Mouse (Mus musculus): ENCODE measurements around the gene Ush1g.
A peak's percentile ranks its signal among the peaks of the same experiment; 100 is the strongest.

Gene Ush1g

DNA sequence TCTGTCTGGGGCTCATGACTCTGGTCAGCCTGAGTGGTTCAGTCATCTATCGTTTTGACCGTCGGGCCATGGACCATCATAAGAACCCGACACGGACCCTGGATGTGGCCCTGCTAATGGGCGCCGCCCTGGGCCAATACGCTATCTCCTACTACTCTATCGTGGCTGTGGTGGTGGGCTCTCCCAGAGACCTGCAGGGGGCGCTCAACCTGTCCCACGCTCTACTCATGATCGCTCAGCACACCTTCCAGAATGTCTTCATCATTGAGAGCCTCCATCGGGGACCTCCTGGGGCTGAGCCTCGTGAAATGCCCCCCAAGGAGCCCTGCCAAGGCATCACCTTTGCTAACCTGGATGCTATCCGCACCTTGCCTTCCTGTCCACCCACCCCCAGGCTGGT, 7.5 kb upstream of the Ush1g start:
- DNase-seq: no peak

DNA sequence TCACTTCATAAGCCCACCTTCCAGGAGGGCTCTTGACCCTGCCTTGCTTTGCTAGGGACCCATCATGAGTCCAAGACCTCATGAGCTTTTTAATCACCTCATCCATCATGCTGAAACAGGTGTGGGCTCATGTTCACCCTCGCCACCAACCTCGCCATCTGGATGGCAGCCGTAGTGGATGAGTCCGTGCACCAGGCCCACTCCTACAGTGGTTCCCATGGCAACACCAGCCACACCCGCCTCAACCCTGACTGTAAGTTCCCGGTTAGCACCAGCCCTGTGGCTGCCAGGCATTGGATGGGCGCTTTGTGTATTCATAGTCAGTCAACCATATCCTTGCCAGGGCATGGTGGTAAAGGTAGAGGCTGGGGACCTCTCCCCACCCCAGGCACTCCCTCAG, 4.9 kb upstream of the Ush1g start:
- DNase-seq: no peak

DNA sequence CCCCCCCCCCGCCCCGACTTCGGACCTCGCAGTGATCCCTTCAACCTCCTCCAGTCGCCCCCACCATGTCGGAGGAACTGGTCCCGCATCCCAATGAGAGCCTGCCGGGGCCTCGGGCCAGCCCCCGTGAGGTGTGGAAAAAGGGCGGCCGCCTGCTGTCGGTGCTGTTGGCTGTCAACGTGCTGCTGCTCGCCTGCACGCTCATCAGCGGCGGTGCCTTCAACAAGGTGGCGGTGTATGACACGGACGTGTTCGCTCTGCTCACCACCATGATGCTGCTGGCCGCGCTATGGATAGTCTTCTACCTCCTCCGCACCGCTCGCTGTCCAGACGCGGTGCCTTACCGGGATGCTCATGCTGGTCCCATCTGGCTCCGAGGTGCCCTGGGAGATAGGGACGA, 1.5 kb upstream of the Ush1g start:
- no peak for DNase-seq

DNA sequence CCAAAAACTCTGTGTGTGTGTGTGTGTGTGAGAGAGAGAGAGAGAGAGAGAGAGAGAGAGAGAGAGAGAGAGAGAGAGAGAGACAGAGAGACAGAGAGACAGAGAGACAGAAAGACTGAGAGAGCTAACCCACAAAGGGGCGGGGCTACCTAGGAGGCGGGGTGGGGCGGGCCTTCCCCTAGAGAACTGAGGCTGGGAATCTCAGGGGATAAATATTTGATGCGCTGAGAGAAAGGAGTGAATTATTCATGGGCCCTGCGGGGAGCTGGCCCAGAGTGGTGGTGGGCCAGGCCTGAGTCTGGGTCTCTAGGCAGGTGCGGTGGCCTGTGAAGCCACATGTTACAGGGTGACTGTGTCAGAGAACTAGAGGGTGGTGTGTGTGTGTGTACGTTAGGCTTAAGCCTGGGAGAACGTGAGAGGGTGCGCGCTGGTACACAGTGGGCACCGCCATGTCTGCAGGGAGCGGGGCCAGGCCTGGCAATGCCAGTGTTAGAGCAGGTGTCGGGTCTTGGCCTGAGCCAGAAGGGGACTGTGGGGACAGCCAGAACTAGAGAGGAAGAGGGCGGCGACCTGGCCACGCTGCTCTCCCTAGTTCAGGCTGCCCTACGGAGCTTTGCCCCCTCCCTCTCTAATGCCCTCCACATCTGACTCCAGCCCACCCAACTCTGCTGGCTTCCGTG, 2.0 kb downstream of the Ush1g start:
- peak; percentile 66 for DNase-seq

DNA sequence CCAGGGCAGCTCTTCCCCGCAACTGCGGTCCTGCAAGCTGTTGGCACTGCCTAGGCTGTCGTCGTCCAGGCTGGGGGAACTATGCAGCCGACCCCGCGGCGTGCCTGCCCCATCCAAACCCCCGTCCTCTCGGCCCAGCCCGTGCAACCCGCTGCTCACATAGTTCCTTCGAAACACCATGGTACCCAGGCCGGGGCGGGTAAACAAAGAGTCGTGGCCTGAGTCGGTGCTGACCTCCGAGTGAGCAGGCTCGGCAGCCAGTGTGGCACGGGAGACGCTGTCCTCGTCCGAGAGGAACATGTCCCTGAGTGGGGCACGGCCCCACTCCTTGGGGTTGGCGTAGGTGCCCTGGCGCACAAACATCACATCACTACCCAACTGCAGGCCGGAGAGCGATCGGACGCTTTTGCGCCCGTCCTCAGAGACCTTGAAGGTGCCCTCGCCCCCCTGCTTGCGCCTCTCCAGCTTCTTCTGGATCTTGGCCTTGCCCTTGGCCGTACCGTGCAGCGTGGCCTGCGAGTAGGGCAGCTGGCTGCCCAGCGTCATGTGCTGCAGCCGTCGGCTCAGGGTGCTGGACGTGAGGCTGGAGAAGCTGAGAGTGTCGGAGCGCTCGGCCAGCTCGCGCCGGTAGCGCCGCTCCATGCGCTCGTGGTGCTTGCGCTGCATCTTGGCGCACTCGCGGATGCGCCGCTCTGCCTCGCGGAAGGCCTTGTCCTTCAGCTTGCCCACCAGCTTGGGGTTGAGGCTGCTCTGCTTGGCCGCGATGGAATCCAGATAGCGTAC, 3.4 kb downstream of the Ush1g start:
- DNase-seq: no peak

DNA sequence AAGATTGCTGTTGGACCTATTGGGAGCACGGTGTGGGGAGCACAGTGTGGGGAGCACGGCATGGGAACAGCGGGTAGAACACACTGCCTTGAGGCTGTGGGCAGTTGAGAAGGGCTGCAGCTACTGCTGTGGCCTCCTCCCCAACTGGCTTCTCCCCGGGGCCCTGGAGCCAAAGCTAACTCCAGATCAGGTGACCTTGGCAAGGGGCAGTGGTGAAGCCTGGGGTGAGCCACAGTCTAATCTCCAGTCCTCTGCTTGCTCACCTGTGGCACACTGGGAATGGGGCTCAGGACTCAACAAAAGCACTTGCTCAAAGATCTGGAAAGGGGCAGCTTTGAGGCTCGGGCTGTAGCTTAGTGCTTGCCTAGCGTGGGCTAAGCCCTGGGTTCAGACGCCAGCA, 4.6 kb downstream of the Ush1g start:
- DNase-seq: no peak

DNA sequence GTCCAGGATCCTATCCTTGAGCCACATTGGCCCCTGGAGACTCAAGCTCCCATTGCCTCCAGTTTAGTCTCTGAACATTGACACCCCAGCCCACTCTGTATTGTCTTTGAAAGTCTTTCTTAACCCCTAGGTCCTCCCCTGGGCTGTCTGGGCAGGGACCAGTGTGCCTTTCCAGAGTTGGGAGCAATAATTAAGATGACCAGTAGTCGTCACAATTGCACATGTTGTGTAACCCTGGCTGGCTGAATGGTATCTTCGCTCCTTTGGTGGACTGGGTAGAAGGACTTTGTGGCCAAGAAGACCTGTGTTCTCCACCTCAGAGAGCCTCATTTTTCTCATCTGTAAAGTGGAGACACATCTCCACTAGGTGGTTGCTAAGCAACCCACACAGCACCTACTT, 7.6 kb downstream of the Ush1g start:
- DNase-seq: no peak

DNA sequence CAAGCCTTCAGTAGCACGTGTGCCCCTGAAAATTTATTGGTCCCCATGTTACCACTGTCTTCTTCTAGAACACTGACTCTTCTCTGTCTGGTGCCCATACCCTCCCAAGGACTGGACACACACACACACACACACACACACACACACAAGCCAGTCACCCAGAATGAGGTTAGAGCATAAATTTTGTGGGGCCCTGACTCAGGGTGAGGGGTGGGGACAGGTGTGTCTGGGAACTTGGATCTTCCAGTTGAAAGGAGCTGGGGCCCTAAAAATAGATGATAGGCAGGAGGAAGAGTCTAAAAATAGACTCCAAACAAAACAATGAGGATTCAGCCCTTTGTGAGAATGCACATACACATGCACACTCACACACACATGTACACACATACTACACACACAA, 13.1 kb downstream of the Ush1g start:
- DNase-seq: no peak

DNA sequence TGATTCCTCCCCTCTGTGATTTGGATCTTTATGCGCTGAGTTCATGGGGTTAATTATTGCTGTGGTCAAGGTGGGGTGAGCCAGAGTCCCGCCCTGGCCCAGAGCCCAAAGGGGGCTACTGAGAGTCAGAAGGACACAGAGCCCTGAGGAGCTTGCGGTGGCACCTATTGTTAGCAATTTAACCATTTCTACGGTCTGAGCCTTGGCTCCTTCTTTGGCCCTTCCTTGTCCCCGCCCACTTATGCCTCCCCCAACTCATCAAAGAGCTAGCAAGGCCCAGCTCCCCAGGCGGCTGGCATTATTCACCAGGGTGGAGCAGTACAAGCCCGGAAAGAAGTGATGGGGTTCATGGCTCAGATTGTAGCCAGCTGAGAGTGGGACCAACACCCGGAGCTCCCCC, 15.0 kb downstream of the Ush1g start, which contains the start of gene Otop2:
Gene Otop2, plus strand, starts transcription at position 301 of the 400 bp plus-strand sequence.
- DNase-seq: no peak

DNA sequence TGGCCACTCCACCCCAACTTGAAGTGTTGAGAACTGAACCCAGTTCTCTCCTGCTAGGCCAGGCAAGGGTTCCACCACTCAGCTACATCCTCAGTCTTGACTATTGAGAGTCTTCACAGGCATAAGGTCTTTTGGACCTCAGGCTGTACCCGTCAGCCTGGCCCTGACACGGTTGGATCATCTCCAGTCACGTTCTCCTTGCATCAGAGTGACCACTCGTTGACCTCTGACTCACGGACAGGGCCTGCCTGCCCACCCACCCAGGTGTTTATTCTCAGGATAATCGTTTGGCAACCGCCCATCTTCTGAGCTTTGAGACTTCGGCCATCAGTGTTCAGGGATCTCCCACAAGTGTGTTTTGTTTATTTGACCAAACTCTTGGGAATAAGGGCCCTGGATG, 18.7 kb downstream of the Ush1g start:
- no peak for DNase-seq

DNA sequence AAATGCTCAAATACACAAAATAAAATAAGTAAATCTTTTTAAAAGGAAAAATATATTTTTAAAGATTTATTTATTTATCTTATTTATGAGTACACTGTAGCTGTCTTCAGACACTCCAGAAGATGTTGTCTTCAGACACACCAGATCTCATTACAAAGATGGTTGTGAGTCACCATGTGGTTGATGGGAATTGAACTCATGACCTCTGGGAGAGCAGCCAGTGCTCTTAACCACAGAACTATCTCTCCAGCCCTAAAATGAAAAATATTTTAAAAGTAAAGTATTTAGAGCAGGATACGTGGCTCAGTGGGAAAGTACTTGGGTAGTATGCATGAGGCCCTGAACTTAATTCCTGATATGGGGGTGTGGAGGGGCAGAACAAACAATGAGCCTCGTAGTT, 20.5 kb downstream of the Ush1g start:
- no peak for DNase-seq

DNA sequence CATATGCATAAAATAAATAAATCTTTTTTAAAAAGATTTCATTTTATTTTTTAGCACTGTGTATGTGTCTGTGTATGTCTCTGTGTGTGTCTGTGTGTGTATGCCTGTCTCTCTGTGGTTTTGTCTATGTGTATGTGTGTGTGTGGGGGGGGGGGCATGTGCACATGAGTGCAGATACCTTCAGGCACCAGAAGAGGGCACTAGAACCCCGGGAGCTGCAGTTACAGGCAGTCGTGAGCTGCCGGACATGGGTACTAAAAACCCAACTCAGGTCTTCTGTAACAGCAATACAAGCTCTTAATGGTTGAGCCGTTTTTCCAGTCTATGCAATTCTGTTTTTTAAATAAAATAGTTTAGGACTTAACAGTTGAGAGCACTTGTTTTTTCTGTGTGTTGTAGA, 21.1 kb downstream of the Ush1g start:
- DNase-seq: no peak

DNA sequence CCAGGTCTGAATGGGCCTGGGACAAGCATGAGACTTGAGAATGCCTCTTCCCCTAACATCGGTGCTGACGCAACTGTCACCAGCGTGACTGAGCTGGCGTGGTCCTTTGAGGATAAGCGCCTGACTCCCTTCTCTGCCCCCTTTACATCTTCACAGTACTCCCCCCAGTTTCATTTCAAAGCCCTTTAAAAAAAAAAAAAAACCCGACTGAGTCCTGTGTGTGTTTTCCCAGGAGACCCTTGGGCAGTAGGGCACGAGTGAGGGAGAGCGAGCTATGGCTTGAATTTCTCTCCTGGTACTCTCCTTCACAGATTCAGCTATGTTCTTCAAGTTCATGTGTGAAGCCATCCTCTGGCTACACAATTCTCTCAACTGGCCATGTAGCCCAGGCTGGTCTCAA, 23.7 kb downstream of the Ush1g start:
- peak; percentile 22 for DNase-seq

DNA sequence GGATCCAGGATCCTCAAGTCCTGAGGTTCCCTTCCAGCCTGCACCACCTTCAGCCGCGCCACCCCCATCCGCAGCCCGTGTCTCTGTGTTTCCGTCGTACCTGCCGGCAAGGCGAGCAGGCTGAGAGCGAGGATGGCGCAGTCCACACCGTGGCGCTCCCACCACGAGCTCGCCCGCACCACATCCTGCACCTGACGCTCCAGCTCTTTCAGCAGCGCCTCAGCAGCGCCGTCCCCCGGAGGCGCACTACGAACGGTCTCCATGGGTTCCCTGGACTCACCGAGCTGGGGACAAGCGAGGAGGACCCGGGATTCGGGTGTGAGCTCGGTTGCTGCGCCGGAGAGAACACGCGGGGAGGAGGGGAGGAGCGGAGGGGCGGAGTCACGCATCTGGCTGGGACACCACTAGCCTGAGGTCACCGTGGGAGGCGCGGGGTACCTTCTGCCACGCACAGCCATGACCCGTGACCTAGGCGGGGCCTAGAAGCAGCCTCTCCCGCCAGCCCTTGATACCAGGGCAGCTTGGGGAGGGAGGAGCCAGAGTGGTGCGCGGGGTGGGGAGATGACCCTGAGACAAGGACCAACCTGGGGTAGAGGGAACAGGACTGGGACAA, 24.5 kb downstream of the Ush1g start, which contains the start of gene Fads6:
Gene Fads6, minus strand, starts transcription at position 450 of the 613 bp plus-strand sequence.
- peak; percentile 94 for DNase-seq

DNA sequence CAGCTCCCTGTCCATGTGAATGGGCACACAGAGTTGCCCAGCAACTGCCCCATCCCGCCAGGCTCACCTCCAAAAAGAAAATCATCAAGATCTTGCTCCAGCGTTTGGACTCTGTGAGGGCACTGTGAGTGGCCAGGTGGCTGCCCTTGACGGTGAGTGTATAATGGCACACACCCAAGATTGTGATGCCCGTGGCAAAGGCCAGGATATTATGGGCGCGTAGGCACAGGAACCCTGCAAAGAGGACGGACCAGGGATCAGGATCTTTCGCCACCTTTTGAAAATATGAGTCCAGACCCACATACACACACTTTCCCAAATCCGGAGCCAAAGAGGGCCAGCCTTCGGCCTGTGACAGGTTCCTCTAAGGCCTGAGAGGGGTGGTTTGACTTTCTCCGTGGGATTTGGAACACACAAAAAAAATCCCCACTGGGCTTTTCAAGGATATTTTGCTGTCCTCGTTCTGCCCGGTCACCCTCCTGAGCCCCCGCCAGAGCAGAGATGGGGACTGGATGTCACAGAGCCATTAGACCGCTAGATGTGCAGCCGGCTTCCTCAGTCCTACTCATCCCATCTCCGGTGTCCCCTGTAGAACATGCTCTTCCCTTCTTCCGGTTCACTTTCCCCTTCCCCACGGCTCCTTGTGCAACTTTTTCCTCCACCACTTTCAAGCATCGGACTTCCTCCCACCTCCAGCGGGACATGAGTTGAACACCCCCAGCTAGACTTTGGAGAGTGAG, 25.2 kb downstream of the Ush1g start:
- peak; percentile 85 for DNase-seq

DNA sequence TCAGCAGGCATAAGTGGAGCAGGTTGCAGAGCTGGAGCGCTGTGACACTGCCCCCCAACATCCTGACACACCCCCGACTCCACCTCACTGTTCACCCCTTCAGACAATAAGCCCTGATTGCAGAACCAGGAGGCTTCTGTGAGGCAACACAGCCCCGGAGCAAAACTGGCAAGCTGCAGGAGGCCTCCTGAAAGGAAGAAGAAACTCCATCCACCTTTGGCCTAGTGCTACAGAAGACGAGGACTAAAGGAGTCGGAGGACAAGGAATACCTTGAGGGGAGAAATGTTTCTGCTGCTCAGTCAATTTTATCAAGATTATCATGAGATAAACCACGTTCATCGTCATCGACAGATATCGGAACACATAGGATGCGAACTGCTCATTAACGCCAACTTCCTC, 25.9 kb downstream of the Ush1g start:
- peak; percentile 39 for DNase-seq

DNA sequence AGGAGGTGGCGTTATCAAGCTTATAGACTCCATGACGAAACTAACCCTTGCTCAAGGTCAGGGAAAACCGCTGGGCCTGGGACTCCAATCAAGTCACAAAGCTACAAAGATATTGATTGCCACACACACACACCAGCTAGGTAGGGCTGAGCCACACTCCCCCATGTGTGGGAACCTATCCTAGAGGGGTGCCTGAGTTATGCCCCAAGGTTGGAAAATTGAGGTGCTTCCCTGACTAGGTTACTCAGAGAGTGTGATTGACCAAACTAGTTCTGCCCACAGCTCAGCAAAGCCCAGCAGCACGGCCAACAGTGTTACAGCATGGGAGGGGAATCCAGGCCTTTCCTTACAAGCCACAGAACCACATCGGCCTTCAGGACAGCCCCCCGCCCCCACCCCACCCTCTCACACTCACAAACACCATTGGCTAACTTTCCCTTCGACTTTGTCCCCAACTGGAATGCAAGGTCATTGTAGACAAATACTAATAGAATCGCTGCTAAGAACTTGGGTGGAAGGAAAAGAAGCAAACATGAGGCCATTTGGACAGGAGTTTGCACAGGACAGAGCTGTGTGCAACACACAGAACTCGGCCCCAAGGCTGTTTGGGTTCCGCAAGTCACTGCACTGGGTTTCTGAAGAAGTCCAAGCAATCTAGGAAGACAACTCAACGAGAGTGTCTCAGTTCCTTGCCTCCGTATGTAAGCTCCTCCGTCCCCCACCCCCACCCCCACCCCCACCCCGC, 29.0 kb downstream of the Ush1g start:
- DNase-seq: no peak

DNA sequence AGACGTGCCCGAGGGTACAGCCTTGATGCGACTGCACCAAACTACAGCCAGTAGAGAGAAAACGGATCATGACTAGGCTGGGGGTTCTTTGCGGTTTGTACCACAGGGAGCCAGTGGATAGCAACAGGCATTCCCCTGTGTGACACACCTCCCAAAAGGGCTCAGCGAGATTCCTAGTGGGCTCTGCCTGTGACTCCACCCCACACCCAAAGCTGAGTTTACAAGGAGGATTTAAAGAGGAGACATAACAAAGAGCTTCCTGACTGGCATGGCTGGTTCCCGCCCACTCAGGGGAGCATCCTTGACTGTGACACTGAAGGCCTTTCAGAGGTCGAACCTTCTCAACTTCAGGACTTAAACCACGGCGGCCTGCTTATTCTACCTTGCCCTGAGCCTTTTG, 30.3 kb downstream of the Ush1g start:
- DNase-seq: peak; percentile 25

DNA sequence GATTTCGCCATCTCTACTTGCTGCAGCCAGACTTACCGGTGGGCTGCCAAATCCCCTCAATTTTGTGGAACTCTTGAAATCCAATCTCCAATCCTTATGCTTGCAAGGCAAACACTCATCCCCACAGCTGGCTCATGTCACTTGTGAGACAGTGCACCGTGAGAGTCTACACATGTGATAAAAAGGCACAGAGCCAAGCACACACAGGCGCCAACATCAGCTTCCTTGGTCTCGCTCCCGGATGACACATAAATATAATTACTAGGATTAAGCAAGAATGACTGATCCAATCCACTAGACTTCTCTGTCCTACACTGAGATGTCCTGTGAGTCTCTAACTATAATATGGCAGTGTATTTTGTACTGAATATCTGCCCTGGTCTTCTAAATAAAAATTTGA, 30.9 kb downstream of the Ush1g start:
- DNase-seq: no peak

DNA sequence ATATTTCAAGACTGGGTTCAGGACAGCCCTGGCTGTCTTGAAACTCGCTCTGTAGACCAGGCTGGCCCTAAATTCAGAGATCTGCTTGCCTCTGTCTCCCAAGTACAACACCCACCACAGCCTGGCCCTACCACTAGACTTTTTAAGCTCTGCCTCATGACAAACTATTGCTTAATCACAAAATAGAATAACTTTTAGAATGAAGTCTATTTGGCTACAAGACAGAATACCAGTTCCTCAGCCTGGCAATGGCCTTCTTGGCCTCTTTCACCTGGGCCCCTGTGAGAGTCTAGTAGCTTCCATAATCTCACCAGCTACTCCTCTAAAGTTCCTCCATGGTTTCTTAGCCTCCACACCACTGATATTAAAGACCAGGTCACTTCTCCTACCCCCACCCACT, 31.5 kb downstream of the Ush1g start:
- no peak for DNase-seq

DNA sequence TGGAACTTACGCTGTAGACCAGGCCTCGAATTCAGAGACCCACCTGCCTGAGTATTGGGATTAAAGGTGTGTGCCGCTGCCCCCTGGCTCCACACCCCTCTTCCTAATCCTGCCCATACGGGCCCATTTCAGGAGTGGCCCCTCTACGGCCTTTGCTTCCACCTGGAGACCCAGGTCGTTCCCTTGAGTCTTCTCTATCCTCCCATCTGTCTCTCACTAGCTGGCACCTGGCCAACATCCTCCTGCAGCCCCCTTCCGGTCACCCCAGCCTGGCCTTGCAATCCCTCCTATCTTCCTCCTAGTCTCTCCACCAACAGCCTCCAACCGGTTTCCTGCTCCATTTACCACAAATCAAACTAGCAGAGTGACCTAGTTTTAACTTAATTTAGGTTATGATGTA, 32.0 kb downstream of the Ush1g start:
- peak; percentile 39 for DNase-seq

DNA sequence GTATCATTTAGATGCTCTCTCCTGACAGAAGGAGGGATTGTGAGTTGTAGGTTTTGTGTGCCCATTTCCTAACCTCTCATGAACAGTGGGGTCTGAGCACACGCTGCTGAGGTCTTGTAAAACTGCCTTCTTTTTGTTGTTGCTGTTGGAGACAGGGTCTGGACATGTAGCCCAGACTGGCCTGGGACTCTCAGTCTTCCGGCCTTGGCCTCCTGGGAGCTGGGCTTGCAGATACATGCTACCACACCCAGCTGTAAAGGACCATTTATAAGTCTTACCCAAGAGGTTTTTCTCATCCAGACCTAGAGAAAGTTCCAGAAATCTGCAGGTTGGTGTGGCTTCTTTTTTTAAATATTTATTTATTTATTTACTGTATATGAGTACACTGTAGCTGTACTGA, 33.5 kb downstream of the Ush1g start:
- DNase-seq: no peak

DNA sequence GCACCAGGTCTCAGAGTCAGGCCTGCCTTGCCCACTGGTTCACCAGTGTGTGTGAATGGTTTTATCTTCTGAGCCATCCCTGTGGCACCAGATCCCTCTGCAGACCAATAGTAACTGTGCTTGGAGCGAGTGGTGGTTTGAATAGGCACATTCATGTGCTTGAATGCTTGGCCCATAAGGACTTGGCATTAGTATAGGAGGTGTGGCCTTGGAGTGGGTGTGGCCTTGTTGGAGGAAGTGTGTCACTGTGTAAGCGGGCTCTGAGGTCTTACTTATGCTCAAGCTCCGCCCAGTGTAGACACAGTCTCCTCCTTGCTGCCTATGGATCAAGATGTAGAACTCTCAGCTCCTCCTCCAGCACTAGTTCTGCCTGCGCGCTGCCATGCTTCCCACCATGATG, 34.5 kb downstream of the Ush1g start:
- peak; percentile 58 for DNase-seq
